Mouse (Mus musculus) layer of hippocampus, adult 6 months (tissue): ENCODE data around the gene Nhlrc4. TPM values are rescaled to one million over a fixed set of nuclear protein-coding genes. Genes with fewer than 3 reads are reported as not detected.

Source experiments
- long read RNA-seq, 2 experiments: library from polyadenylated mRNA; unstranded; transcript quantifications; one replicate each; pipeline ENCODE4 v2.0.0; 2019 to 2020
- polyA plus RNA-seq: library from polyadenylated mRNA; unstranded; fragments of <200 nt; fragmentation: Nextera tagmentation; gene quantifications from 2 replicates; pipeline ENCODE4 v1.2.3, GENCODE M21; 2021

The Nhlrc4 gene
- polyA plus RNA-seq: 1.6 and 1.9 TPM in 2 replicates
- long read RNA-seq, experiment 1: 0 reads
- long read RNA-seq, experiment 2, partial matches to known transcripts: 1 of 4 reads
- long read RNA-seq, experiment 2, other reads (novel, unspliced or antisense): 0 of 4 reads

GRCm38 (mm10) chr17:25944366-25945163 is at the start of gene Nhlrc4, which contains the start of gene Pigq:
TSS of gene Nhlrc4 (minus strand) at chr17:25944961.
TSS of gene Pigq (minus strand) at chr17:25944936.

GRCm38 (mm10) chr17:25985306-25986294 is 40.8 kb upstream of the Nhlrc4 start, which contains the start of gene Capn15:
TSS of gene Capn15 (minus strand) at chr17:25985796.

GRCm38 (mm10) chr17:25951803-25952623 is 7.3 kb upstream of the Nhlrc4 start, which contains the start of gene A930017K11Rik:
TSS of gene A930017K11Rik (minus strand) at chr17:25952565.

GRCm38 (mm10) chr17:25919144-25919785 is 25.5 kb downstream of the Nhlrc4 start, which contains the start of gene Rab40c:
TSS of gene Rab40c (minus strand) at chr17:25919727.

Other genes starting within 250 kb of the Nhlrc4 start
- 621 and 686 TPM in 2 replicates for gene Gng13, start 227.8 kb downstream of the Nhlrc4 start, polyA plus RNA-seq
- 0.99 and 1.8 TPM in 2 replicates for gene Chtf18, start 217.5 kb downstream of the Nhlrc4 start, polyA plus RNA-seq
- gene Rpusd1, start 217.3 kb downstream of the Nhlrc4 start, polyA plus RNA-seq: 52.1 and 53.1 TPM in 2 replicates
- not detected in 2 replicates for gene Mslnl, start 208.9 kb downstream of the Nhlrc4 start, polyA plus RNA-seq
- gene Msln, start 190.6 kb downstream of the Nhlrc4 start, polyA plus RNA-seq: 0.21 and 0.24 TPM in 2 replicates
- 32.8 and 34.8 TPM in 2 replicates for gene Narfl, start 171.2 kb downstream of the Nhlrc4 start, polyA plus RNA-seq
- gene Haghl, start 159.3 kb downstream of the Nhlrc4 start, polyA plus RNA-seq: 76.2 and 91.6 TPM in 2 replicates
- 0.36 and 0.49 TPM in 2 replicates for gene Ccdc78, start 158.4 kb downstream of the Nhlrc4 start, polyA plus RNA-seq
- gene Fam173a, start 152.1 kb downstream of the Nhlrc4 start, polyA plus RNA-seq: 182 and 194 TPM in 2 replicates
- gene AC134908.4, start 149.3 kb downstream of the Nhlrc4 start, polyA plus RNA-seq: 2.4 and 3.0 TPM in 2 replicates
- gene Metrn, start 147.8 kb downstream of the Nhlrc4 start, polyA plus RNA-seq: 7.3 and 11.1 TPM in 2 replicates
- gene Fbxl16, start 135.9 kb downstream of the Nhlrc4 start, polyA plus RNA-seq: 218 and 257 TPM in 2 replicates
- gene Wdr24, start 121.3 kb downstream of the Nhlrc4 start, polyA plus RNA-seq: 15.6 and 18.6 TPM in 2 replicates
- 33.3 and 39.5 TPM in 2 replicates for gene Jmjd8, start 116.1 kb downstream of the Nhlrc4 start, polyA plus RNA-seq
- gene Stub1, start 111.6 kb downstream of the Nhlrc4 start, polyA plus RNA-seq: 365 and 398 TPM in 2 replicates
- gene Rhbdl1, start 107.7 kb downstream of the Nhlrc4 start, polyA plus RNA-seq: 18.4 and 27.7 TPM in 2 replicates
- 2.1 and 2.8 TPM in 2 replicates for gene Gm20683, start 103.2 kb downstream of the Nhlrc4 start, polyA plus RNA-seq
- gene Rhot2, start 100.1 kb downstream of the Nhlrc4 start, polyA plus RNA-seq: 8.6 and 8.7 TPM in 2 replicates
- gene Wdr90, start 83.5 kb downstream of the Nhlrc4 start, polyA plus RNA-seq: 2.1 and 2.3 TPM in 2 replicates
- 36.0 and 36.4 TPM in 2 replicates for gene Mcrip2, start 76.2 kb downstream of the Nhlrc4 start, polyA plus RNA-seq
- gene Mettl26, start 69.9 kb downstream of the Nhlrc4 start, polyA plus RNA-seq: 87.8 and 94.9 TPM in 2 replicates
- not detected in 2 replicates for gene Wfikkn1, start 64.1 kb downstream of the Nhlrc4 start, polyA plus RNA-seq
- gene Rab40c, start 25.2 kb downstream of the Nhlrc4 start, polyA plus RNA-seq: 6.4 and 7.1 TPM in 2 replicates
- gene Pigq, start within 50 bp of the Nhlrc4 start, polyA plus RNA-seq: 115 and 168 TPM in 2 replicates
- 0.54 and 1.1 TPM in 2 replicates for gene A930017K11Rik, start 7.6 kb upstream of the Nhlrc4 start, polyA plus RNA-seq
- gene Capn15, start 40.8 kb upstream of the Nhlrc4 start, polyA plus RNA-seq: 9.0 and 12.3 TPM in 2 replicates
- 5.9 and 6.4 TPM in 2 replicates for gene Rab11fip3, start 124.6 kb upstream of the Nhlrc4 start, polyA plus RNA-seq
- gene Decr2, start 145.4 kb upstream of the Nhlrc4 start, polyA plus RNA-seq: 31.0 and 38.4 TPM in 2 replicates
- gene Nme4, start 150.6 kb upstream of the Nhlrc4 start, polyA plus RNA-seq: 5.3 and 5.8 TPM in 2 replicates
- gene Tmem8, start 168.3 kb upstream of the Nhlrc4 start, polyA plus RNA-seq: 1.9 and 2.1 TPM in 2 replicates
- gene Mrpl28, start 178.5 kb upstream of the Nhlrc4 start, polyA plus RNA-seq: 173 and 179 TPM in 2 replicates
- 3.1 and 4.0 TPM in 2 replicates for gene Axin1, start 193.7 kb upstream of the Nhlrc4 start, polyA plus RNA-seq